Mouse (Mus musculus) ovary, adult 18-20 months (tissue): ENCODE measurements around the gene Ifi206.

Experiments used
- DNase-seq: peaks from one replicate; pipeline ENCODE4 v3.0.0; 2022; ENCODE audit warnings: low spot score, mixed read lengths

Gene Ifi206

GRCm38 (mm10) chr1:173418936-173419621 is 71.8 kb downstream of the Ifi206 start:
- DNase-seq: no peak

- DNase-seq: no peak
These were observed 72.3 kb downstream of the Ifi206 start for GRCm38 (mm10) chr1:173418516-173418915.
